Mouse (Mus musculus): ENCODE results near the gene Adgre5.

Gene Adgre5

DNA sequence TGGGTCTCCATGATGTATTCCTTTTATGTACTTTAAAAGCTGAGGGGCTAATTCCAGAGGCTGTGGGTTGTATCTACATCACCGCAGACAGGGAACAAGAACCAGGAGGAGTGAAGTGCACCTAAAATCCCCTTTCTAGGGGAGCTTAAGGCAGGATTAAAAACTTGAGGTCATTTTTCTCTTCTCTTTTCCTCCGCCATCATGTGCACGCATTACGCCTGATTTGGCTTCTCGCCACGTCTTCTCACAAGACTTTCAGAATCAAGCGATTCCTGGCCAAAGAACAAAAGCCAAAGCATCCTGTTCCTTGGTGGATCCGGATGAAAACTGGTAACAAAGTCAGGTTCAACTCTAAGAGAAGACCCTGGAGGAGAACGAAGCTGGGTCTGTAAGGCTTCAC, 8.1 kb upstream of the Adgre5 start:
- no peak for DNase-seq

GRCm38 (mm10) chr8:83748708-83749107, 7.6 kb upstream of the Adgre5 start:
- DNase-seq, result no peak

DNA sequence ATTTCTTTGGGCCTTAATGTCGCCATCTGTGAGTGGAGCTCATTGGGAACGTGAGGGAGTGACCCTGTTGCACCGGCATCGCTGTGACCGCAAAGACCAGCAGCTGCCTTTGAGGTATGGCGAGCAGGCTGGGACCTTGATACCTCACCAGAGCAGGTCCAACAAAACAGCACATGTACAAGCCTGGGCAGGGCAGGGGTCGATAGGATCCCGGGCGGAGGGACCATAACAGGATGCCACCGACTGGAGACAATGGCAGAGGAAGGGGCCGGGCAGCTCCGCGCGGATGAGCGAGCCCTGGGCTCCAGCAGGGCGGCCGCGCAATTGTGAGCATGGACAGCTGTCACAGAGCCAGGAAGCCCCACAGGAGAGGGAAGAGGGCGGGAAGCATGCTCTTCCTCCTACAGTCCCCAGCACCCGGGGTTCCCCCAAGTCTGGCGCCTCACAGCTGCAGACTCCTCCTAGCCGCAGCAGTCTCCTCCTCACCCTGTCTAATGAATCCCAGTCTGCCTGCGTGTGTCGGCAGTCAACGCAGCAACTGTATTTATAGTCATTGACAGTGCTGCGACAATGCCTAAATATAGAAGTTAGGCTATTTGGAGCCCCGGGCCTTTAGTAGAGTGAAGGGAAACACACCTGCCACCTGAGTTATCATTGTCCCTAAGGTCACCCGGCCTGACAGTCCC, 6.7 kb upstream of the Adgre5 start:
- DNase-seq, result peak; percentile 66

DNA sequence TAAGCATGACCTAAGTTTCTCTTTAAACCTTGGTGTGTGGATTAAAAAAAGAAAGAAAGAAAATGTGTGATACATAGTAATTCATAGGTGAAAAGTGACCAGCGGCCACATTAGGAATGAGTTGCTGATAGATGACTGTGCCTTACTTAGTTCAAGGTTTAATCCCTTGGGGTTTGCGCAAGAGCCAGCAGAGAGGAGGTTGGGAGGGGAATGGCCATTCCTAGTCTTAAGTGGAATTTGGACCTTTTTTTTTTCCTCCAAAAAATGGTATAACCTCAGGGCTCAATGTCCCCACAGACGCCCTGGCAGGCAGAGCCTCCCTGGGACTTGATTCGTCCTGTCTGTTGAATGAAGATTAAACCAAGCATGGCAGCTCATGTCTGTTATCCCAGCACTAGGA, 2.9 kb upstream of the Adgre5 start:
- no peak for DNase-seq

DNA sequence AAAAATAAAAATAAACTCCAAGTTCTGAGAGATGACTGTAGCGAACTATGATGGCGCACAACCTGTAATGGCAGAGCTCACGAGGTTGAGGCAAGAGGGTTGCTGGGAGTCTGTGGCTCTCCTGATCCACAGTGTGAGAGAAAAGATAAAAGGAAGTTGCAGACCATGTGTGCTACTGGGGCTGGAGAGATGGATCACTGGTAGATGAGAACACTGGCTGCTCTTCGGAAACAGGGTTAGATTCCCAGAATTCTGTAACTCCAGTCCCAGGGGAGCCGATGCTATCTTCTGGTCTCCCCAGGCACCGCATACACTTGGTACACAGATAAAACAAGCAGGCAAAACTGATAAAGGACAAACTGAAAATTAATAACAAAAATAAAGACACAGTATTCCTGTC, 1.8 kb upstream of the Adgre5 start:
- no peak for DNase-seq

DNA sequence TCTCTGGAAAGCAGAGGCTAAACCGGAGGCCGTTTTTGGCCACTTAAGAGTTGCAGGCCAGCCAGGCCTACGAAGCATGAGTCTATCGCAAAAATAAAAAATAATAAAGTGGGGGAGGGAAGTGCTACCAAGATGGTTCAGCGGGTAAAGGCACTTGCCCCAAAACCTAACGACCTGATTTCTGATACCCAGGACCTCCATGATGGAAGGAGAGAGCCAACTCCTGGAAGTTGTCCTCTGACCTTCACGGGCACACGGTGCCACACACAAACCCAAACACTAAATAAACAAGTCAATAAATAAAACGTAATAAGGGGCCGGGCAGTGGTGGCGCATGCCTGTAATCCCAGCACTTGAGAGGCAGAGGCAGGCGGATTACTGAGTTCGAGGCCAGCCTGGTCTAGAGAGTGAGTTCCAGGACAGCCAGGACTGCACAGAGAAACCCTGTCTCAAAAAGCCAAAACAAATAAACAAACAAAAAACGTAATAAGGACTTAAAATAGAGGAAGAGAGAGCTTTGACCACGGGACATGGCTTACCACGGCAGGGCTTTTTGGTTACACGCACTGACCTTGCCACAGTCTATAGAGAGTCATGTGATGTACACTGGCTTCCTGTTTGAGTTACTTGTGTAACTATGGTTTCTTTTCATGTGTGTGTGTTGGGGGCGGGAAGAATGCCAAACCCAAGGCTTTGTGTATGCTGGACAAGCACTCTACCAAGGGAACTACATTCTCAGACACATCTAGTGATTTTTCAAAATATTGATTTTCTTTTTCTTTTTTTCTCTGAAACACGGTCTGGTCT, 926 bp upstream of the Adgre5 start:
- no peak for DNase-seq

GRCm38 (mm10) chr8:83740586-83740975, 545 bp downstream of the Adgre5 start:
- DNase-seq, result no peak

DNA sequence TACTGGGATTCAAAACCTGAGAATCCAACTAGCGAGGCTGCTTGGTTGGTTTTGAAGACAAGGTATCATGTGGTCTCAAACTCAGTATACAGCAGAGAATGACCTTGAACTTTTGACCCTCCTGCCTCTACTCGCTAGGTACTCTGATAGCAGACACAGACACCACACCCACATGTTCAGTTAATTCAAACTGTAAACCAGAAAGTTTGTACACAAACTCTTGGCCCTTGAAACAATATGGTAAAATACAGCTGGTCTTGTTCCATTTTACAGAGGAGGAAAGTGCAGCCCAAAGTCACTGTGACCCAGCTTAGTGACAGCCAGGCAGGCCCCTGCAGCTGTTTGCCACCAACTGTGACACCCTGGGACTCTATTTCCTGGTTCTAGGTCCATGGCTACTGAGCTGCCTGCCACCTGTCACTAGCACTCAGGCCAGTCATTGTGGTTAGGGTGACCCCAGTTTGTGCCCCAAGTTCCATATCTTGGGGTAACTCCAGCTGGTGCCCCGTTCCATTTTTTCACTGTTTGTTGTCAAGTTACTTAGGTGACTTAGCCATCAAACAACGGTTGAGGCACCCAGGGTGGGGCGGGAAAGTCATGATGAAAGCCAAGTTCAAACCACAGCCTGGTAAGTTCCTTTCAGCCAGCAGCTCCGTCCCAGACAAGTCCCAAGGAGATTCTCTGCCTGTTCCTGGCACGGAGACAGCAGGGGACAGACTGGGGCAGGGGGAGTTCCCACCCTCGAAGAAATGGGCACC, 1.2 kb downstream of the Adgre5 start:
- no peak for DNase-seq

DNA sequence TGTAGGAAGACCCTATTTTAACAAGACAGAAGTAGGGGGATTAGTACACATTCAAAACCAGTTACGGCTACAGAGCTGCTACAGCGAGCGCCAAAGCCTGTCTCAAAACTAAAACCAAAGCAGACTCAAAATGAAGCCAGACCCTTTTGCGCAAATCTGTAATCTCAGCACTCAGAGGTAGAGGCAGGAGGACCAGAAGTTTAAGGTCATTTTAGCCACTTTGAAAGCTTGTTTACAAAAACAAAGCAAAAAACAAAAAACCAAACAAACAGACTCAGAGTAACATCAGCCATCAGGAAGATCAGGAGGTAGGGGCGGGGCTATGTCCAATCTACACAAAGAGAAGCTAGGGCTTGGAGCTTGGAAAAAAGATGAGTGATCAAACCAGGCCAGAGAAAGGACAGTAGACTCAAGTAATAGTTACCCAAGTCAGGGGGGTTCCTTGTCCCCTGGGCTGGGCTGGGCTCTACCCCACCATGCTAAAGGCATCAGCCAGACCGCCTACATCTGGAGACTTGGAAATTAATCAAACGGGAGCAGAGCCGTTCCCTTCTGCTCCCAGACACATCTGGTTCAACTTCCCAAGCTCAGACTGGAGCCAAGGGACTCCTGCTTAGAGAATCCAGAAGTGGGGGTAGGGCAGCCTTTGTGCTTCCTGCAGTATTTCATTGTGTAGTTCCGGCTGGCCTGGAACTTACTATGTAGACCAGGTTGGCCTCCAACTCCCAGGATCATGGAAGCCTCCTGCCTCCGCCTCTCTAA, 2.0 kb downstream of the Adgre5 start:
- no peak for DNase-seq

- DNase-seq, result peak; percentile 52
Measured at GRCm38 (mm10) chr8:83737852-83738562, 3.1 kb downstream of the Adgre5 start.

DNA sequence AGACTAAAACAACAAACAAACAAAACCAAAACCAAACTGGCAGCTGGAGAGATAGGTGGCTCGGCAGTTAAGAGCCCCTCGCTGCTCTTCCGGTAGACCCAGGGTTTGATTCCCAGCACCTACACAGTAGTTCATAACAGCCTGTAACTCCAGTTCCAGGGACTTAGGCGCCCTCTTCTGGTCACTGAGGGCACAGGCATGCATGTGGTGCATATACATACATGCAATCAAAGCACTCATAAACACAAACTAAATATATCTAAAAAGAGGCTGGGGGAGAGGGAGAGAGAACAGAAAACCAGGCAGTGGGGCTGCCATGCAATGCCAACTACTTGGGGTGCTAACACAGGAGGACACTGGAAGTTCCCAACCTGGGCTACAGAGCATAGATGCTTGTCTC, 3.8 kb downstream of the Adgre5 start:
- no peak for DNase-seq

DNA sequence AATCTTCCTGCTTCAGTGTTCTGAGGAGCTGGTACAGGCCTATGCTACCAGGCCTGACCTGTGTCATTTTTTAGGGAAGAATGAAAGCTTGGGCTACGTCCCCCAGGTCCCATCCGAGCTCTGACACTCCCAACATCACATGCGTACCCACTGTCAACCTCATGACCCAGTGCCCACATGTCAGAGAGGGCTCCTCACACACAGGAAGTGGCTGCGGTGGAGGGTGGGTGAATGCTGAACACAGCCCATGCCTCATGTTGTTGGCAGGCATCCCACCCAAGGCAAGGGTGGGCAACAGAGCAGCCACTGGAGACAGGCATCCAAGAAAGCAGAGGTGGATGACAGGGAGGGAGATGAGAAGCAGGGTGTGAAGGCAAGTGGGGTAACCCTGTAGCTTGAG, 4.4 kb downstream of the Adgre5 start:
- no peak for DNase-seq

GRCm38 (mm10) chr8:83732919-83733318, 8.2 kb downstream of the Adgre5 start:
- DNase-seq, result no peak

DNA sequence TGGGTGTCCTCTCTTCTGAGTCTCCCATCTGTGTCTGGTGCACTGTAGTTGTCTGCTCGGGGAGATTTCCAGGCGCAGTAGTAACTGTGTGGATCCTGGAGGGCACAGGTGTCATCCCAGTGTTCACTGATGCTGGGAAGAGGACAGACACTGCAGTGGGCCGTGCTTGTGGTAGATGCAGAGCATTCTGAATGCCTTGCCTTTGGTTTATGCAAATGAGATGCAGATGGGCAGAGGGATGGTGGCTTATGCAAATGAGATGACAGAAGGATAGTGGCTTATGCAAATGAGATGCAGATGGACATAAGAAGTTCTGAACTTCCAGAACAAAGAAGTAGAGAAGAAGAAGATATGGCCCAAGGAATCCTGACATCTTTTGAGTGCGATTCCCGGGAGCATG, 9.2 kb downstream of the Adgre5 start:
- DNase-seq, result no peak

DNA sequence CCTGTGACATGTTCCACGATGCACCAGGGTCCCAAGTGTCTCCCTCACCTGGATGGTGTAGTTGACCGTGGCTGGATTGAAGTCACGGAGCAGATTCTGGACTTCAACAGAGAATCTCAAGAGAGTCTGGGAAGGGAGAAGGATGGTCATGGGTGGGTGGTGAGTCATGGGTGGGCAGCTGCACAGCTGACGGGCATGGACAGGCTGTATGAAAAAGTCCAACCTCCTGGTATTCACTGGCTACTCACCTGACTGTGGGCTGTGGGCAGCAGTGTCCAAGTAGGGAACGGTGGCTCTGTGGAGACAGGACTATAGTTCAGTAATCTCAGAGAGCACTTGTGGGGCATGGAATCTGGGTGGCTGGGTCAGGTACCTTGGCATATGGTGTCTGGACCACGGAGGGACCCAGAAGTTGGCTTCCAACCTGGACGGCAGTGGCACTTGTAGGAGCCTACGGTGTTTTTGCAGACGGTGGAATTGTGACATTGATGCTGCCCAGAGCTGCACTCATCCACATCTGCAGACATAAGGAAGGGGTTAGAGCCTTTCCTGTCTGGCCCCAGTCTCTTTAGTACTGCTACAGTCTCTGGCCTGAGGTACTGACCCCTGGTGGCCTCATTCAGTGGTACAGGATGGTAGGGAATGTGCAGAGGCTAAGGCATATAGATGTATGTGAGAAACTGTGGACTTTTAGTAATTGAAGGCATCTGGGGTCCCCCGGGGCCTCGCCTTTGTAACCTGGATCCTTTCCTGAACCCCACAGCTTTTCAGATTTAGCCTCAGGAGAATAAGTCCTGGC, 11.9 kb downstream of the Adgre5 start:
- DNase-seq, result peak; percentile 50

- no peak for DNase-seq
Measured at GRCm38 (mm10) chr8:83725521-83726102, 15.5 kb downstream of the Adgre5 start.

- DNase-seq, result peak; percentile 82
Measured at GRCm38 (mm10) chr8:83724697-83725482, 16.2 kb downstream of the Adgre5 start.

DNA sequence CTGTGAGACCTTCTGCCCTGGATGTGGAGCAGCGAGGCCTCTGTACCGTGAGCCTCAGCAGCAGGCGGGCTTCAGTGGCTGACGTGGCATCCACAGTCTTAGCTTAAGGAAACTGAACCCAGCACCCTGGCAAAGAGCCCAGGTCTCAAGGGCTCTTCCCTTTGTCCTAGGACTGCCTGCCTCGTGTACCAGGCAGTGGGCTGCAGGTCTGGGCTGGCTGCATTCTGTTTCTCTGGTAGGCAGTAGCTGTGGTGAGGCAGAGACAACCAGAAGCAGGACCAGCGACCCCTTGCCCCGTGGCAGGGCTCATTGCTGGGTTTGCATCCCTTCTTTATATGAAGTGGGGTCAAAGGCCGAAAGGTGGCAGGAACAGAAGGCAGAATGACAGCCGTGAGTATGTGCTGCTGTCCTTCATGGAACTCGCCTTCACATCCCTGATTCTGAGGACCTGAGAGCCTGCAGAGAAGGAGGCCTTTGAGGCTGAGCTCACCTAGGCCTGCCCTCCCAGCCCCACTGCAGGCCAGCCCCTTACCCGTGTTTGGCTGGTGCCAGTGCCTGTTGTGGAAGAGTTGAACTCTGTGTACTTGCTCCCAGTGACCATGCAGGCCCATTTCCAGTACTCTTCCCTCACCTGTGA, 17.6 kb downstream of the Adgre5 start:
- DNase-seq, result no peak

- no peak for DNase-seq
Measured at GRCm38 (mm10) chr8:83722631-83723030, 18.5 kb downstream of the Adgre5 start.

Data from kidney, adult 18-20 months (tissue).